Mouse (Mus musculus) frontal cortex, adult (tissue): Measurements from ENCODE around the gene Rora.
"Not testable (repeated sequence)": the region's sequence is repeated elsewhere in the genome, so short reads cannot be mapped to it uniquely, and the experiment has no call there.

Source experiments
- ATAC-seq: cut with Nextera tagmentation; 2 replicates; pipeline ENCODE4 v1.9.2; 2017; ENCODE audit warnings: mild to moderate bottlenecking, moderate library complexity, mixed read lengths; ENCODE audit not compliant: low TSS enrichment

Rora gene

DNA sequence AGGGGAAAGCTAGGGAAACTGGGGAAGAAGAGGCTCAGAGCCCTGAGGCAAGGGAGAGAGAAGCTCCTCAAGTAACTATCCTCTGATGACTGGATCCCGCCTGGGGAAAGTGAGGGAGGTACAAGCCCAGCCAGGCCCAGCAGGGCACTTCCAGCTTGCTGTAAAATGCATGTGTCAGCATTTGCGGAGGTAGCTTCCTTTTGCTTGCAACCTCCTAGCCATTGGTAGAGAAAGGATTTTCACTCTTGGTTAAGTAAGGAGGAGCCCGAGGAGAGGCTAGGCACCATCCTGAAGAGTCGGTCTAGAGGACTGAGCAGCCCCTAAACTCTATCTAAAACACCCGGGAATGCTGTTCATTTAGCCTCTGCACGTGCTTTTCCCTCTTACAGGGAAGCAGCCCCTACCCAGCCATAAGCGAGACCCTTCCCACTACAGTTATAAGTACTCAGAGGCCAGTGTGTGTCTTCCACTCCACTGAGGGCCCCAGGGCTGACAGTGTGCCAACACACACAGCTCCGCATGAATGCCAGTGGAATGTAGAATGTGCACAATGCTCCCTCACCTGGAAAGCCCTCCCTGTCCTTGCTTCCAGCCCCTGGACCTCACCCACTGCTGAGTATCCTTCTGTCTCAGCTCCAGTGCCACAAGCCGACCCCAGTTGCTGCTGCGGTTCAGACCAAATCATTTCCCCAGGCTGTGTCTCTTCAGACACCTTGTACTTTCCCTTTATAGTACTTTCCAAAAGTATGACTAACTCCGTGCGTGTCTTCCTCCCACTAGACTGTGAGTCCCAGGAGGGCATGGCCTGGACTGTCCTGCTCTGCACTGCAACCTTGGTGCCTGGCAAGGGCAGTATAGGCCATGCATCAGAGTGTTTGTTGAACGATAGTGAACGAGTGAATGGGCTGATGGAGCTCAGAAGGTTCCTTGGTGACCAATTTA is 431.4 kb downstream of the Rora start:
- ATAC-seq: peak; percentile 59; the same call in 1 of the 2 replicates

DNA sequence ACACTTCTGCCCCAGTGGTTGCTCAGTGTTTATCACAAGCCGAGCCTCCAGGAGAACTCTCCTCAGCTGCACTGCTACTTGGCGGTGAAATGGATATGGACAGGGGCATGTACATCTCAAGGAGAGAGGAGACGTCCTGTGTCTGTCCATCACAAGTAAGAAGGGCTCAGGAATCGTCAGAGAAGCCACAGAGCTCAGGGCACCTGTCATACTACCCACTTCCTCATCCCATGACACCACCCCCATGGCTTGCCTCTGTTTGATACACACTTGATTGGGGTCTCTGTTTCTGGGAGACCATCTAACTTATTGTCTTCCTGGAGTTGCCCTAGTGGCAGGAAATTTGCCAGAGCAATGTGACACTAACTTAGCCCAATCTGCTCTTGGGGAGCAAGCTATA is 433.3 kb downstream of the Rora start:
- no peak for ATAC-seq

DNA sequence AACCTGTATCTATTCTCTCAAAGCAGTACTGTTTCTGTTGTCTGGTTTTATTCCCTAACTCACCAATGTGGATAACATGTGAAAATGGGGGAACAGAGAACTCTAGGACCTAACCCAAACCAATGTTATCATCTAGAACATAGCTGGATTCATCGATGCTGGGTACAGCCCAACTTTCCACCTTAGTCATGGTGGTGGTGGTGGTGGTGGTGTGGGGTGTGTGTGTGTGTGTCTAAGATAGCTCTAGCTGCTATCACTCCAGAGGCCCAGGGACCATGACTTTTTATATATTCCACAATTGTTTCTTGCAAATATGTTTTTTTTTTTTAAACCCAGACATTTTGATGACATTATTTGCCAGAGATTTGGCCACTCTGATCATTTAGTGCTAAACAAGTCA is 433.7 kb downstream of the Rora start:
- ATAC-seq: no peak

DNA sequence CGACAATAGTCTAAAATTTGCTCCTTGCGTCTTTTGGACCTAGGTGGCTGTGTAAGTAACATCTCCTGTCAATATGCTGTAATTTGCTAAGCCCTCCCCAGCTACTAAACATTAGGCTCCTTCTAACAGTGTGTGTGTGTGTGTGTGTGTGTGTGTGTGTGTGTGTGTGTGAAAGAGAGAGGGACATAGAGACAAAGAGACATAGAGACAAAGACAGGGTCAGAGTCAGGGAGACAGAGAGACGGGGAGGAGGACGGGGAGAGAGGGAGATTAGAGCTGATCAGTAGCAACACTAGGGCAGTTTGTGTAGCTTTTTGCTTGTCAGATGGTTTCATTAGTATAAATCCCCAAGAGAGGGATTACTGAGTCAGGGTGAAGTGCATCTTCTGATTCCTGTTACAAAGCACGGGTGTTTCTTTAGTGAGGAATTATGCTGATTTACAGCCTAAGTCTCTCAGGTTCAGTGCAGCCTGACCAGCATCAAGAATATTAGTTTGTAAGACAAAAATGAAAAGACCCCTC is 437.2 kb downstream of the Rora start:
- ATAC-seq: no peak

DNA sequence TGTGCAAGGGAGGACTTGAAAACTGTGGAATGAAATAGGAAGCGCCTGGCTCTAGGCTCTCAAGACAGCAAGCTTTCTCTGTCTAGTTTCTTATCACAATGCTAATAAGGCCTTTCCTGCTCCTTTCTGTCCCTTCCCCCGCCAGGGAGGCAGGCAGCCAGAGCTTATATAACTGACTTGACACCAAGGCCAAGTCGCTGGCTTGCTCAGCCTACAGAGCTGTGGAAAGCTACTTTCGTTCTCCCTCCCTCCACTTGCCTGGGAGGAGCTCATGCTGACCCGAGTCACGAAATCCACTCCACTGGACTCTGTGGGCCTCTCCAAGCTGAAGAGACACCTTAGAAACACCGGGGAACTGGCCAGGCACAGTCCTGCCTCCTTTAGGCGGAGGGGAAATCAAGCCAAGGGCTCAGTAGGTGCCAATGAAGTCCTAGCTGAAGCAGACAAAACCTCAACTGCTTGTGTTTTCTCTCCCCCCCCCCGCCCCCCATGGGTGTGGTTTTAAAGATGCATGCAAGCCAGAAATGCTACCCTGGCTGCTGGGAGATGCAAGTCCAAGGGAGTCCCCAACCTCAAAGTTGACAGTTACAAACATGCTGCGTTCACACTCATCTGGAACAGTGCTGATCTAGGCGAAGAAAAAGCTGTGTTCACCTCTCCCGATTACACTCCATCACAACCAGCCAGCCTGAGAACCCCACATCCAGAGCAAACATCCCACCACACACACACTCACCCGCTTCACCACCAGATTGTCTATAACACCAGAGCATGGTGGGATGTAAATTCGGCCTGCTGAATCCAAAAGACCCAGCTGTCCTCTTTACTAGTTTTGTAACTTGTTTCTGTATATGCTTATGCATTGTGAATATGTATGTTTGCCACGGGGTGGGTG is 438.8 kb downstream of the Rora start:
- peak; percentile 62; the same call in 1 of the 2 replicates for ATAC-seq

DNA sequence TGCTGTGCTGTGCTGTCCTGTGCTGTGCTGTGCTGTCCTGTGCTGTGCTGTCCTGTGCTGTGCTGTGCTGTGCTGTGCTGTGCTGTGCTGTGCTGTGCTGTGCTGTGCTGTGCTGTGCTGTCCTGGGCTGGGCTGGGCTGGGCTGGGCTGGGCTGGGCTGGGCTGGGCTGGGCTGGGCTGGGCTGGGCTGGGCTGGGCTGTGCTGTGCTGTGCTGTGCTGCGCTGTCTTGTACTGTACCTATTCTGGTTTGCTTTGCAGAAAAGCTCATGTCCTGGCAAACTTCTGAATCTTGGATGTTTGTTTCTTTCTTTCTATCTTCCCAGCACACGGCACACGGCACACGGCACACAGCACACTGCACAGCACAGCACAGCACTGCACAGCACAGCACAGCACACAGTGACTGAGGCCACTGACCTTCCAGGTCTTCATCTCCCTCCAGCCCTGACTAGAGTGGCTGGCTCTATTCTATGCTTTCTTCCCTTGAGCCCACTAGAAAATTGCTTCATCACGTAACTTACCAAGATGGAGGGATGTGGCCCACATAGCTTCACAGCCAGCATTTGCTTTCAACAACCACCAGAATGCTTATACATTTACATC is 446.7 kb downstream of the Rora start:
- not testable (repeated sequence) for ATAC-seq

DNA sequence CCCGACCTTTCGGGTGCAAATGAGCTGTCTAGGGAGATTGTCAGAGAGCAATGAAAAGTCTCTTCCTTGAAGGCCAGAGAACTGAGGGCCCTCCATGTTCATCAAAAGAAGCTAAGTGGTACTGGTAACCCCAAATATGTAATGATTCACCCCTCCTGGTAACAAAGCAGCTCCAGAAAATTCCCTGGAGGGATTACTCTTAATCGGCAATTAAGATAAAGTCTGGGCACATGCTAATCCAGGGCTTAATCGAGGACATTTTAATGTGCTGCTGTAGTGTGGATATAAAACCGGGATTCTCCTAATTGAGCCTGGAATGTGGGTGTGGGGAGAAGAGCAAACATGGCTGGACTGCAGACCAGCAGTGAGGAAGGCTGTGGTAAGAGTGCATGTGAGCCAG is 450.7 kb downstream of the Rora start:
- ATAC-seq: no peak

DNA sequence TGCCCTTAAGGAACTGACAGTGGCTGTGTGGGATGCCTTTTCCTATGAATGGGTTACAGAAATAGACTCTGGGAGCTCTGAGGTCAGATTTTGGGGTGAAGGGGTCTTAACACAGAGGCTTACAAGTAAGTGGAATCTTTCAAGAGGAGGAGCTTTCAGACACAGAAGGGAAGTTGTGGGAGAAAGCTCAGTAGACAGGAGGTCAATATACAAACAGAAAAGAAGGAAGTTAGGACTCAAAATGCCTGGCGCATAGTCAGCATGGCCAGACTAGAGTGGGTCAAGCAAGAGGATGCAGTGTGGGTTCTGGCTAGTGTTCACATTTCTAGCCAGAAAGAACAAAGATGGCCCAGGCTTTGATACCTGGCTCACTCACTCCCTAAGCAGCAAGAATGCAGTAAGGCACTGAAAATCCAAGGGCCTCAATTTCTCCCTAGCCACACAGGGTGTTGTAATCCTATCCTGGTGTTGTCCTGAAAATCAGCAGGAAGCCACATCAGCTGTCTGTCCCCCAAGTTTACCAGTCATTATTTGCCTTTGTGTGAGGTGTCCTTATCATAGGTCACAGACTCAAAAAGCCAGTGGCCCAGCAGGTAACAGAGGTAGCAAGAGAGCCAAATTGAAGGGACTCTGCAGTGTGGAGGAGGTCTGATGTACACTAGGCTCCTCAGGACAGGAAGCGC is 456.2 kb downstream of the Rora start:
- no peak for ATAC-seq

DNA sequence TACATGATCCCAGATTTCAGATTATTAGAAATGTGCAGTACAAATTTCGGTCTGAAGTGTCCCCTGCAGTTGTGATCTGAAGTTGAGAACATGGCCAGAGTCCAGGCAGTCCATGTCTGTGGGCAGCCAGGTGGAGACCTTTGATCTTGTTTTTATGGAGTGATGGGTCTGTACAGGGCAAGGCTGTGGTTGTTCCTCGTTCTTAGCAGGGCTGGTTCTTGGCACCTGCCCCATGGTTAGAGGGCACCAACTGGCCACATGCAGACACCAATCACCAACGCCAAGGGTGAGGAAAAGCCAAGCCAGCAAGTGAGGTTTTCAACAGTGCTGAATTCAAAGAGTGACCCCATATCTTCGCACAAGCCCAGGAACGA is 456.7 kb downstream of the Rora start:
- ATAC-seq: no peak

DNA sequence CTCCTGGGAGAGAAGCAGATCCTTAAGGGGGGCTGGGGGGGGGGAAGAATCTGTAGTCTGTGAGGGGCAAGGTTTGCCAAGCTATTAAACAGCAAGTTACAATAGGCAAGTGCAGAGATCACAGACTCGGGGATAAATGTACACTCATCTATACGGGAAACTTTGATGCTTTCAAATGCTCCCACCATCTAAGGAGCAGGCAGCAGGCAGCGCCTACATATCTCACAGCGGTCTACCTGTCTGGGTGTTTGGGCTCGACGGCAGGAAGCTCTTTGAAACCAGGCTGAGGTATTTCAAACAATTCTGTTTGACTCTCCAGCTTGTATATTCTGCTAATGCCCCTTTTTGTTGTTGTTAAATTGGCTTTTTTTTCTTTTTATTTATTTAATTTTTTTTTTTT is 457.1 kb downstream of the Rora start:
- ATAC-seq: no peak

DNA sequence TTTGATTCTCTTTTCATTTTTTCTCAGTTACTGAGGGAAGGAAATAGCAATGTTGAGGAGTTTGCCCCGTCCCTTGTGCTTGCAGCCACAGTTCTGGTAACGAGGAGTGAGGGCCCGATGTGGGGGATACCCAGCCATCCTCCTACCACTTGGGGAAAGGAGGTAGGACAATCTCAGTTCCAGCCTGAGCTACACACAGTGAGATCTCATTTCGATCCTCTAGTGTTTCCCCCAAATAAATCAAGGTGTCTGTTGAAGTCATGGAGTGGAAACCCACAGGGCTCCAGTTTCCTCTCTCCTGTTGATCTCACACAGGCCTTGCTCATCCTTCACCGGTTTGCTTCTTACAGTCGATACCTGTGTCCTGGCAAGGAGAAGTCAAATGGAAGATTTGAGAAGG is 458.0 kb downstream of the Rora start:
- ATAC-seq: no peak

DNA sequence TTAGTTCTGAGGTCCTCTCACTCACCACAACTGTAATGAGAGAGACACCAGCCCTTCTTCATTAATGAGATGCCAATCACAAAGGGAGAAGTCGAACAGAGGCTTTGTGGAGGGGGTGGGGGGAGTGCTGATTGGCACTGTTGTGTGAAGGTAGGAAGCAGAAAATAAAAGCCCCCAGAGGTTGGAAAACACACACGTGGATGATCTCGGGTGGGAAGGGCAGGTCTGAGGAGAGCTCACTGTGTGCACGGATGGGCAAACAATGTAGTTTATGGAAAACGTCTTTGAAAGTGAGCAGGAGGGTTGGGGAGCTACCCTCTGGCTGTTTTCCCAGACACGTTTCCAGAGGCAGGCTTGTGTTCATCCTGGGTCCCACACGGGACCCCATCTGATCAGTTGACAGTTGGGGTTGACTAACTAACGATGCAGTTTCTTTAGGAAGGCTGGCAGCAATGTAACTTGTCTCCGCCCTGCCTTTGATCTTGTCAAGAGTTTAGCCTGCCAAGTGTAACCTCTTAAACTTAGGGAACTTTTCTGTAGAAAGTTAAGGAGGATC is 460.9 kb downstream of the Rora start:
- no peak for ATAC-seq

DNA sequence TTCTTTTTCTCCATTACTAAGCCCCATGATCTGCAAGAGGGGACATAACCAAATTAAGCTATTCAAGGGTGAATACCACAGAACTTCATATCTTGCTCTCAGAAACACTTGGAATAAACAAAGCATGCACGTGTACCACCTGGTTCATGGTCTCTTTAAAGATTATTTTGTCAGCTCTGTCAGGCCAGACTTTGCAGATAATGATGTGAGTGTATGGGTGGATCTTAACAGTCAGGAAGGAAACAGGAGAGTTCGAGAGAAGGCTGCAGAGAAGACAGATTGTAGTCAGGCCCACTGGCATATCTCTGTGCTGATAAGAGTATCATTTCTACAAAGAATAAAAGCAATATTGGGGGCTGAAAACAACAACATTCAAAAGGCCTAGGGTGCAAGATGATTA is 463.2 kb downstream of the Rora start:
- no peak for ATAC-seq

DNA sequence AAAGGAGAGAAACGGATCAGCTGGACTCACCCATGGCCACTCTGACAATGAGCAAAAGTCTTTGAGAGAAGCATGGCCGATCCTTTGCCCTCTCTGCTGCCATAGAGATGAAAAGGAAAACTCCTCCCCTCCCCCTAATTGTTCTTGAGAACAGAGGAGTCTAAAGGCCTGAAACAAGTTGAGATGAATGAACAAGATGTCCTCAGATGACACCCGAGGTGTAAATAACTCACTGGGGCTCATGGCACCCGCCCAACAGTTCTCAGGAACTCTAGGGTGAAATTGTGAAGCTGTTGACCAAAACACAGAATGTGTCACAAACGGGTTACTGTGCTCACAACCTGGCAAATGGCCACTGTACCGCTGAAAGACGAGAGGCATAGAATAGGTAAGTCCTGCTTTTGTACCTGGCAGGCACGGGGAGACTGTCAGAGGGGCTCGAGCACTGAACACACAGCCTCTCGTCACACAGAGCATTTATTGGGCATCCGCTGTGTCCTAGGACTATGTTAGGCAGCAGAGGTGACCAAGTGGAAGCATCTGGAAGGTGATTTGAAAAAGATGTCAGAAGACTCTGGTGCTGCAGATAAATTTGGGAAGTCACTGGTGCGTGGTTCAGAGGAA is 467.6 kb downstream of the Rora start:
- ATAC-seq: no peak

DNA sequence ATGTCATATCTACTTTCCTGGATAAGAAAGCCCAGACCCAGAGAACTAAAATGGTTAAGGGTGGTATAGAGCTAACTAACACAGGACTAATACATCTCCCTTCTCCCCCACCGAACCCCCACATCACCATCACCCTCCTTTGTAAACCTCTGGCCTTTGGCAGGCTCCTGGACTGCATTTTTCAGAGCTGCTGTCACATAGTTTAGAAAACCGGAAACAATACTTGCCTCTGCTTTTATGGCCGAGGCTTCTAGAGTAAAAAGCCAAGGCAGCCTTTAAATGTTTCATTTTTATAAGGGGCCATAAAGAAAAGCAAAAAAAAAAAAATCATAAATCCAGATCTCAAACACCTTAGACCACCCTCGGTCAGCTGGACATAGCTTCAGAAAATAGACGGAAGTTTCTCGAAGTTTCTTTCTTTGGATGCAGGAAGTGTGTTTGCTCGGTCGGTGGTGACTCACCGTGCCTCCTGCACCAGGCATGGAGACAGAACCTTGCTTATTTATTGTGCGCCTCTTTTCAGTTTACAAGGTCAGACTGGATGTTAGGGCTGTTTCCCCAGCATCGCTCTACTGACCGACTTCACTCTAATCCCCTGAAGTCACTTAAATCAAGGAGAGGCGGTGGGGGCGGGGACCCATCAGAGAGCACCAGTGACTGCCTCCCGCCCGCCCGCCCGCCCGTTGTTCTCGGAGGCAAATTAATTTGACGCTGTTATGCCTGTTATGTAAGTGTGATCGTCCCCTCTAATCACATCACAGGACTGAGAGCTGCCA is 471.6 kb downstream of the Rora start:
- peak; percentile 72 for ATAC-seq

DNA sequence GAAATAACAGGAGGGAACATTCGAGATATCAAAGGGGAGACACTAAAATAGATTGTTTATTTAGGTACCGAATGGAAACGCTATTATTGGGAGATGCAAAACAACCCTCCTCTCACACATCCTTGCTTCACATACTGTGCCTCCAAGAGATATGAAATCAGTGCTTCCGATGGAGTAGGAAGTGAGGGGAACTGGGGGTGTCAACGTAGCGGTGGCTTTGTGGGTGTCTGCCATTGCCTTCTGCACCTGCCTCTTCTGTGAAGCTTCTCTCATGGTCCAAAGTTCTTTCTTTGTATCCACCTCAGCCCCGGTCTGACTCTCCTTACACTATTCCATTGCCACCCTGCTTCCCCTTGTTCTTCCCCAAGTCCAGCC is 472.2 kb downstream of the Rora start:
- peak; percentile 62; the same call in 1 of the 2 replicates for ATAC-seq

DNA sequence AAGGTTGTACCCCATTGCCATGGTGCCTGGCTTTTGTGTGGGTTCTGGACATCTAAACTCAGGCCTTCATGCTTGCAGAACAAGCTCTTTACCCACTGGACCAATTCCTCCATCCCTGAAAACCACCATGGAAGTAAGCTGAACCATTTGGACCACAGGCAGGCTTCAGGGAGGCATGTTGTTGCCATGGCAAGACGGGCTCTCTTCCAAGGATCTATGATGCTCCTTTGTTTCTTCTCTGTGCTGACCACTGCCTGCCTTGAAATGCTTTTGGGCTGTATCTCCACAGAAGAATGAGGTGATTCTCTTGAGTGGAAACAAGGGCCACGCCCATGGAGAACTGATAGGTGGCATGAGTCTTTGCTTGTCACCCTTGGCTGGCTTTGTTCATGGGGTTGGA is 473.0 kb downstream of the Rora start:
- no peak for ATAC-seq

DNA sequence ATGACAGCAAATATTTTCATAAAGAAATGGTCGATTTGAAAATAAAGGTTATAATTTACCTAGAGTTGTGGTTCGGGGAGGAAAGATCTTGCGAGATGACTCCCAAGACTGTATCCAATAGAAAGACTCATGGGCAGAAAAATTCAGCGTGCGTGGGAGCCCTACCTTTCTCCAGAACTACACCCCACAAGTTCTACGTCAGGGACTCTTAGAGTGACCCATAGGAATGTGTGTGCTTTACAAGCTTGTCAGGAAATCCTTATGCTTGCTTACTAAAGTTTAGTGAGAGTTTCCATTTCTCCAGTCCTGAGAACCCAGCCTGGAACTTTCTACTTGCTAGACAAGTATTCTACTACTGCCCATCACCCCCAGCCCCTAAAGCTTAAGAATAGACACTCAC is 474.7 kb downstream of the Rora start:
- no peak for ATAC-seq

DNA sequence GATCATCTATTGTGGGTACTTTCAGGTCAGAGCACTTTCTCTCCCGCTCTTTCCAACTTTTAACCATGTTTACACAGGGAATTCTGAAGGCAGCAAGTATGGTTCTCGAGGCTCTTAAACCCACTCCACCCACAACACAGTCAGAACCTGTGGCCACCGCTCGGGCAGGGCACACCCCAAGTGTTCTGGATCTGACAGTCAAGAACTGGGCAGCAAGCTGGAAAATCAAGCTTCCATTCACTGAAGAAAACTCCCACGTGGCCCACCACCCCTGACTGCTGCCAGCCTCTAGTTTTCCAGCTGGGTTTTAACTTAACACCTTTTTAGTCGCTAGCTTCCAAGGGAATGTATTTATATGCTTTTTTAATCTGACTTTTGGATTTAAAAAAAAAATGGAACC is 479.4 kb downstream of the Rora start:
- 0 out of 2 replicates have a peak, but pooled peaks have one; percentile 19 for ATAC-seq

DNA sequence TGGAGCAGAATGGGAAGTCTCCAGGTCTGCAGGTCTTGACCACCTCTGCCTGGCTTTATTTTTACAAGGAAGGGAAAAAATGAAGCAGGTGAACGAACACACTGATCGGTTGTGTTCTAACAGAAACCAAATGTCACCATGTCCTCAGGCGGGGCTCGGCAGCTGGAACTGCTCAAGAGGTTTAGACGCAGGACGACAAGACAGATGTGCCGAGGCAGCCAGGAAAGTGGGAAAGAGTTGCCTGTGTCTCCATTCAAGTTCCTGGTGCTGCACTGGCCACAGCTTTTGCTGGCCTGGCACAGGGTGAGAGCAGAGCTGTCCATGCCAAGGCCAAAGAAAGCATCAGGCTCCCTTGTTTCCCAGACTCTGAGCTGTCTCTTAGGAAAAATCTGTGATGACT is 480.1 kb downstream of the Rora start:
- ATAC-seq: no peak
